Comparison of ENCODE assay signal across 8 mouse cellular contexts in genomic region chr1:74505393-74505720, GRCm38 (mm10). TPM values are rescaled to one million over a fixed set of nuclear protein-coding genes. Genes with fewer than 3 reads are reported as not detected.
DNase-seq lines count a peak whose midpoint lies in the region; ATAC-seq and TF ChIP-seq lines count a peak whose summit lies in the region.

No protein-coding gene starts in this region.

- CTCF ChIA-PET in Patski (lab: Charles Lee): no interaction called here

- peaks cover 31% of the 10 kb centered on the region for H3K4me1 ChIP-seq in heart, embryonic 15.5 days (replicated peaks)

- no peak; the same call in 1 of the 2 replicates for ATAC-seq in heart, embryonic 15.5 days (replicated peaks; ENCODE audit: insufficient number of reproducible peaks, insufficient read depth, low FRiP score, low read depth)
- peak; percentile 38 for ATAC-seq in Patski
- ATAC-seq in hematopoietic stem cell, adult 5-6 weeks (replicated peaks in 1 of 2; ENCODE audit: insufficient read depth in 1 of 2, low FRiP score in 2 of 2, low TSS enrichment in 1 of 2, low read depth in 1 of 2, poor library complexity in 2 of 2, severe bottlenecking in 2 of 2): peak; percentile 14 to 43
- ATAC-seq in megakaryocyte-erythroid progenitor cell, adult 5-6 weeks (replicated peaks; ENCODE audit: low FRiP score, low TSS enrichment, poor library complexity, severe bottlenecking): peak; percentile 11

- in situ Hi-C loops in Patski (cut with MboI; ENCODE audit: low pct_unique_long_range_greater_than_20kb): no loop called here

- peak overlapping the region; percentile 77 for H3K9ac ChIP-seq in heart, embryonic 15.5 days

- H3K4me2 ChIP-seq in heart, embryonic 15.5 days: peak overlapping the region; percentile 72

- no peaks in the 10 kb centered on the region for H3K36me3 ChIP-seq in heart, embryonic 15.5 days

- POLR2A ChIA-PET in Patski (lab: Charles Lee): no interaction called here

- TF ChIP-seq CTCF in Patski (IDR thresholded peaks at IDR 0.05): no peak

- under 1% methylated on average over 22 of the region's 22 CpGs for WGBS in heart, embryonic 15.5 days

- H3K27ac ChIP-seq in heart, embryonic 15.5 days: peak overlapping the region; percentile 79

- DNase-seq in heart, adult 9 months (ENCODE audit: low spot score in 2 of 2): no peak
- DNase-seq in Patski (ENCODE audit: low read depth, low spot score): no peak
- no peak for DNase-seq in right cerebral cortex, postnatal 14 days
- no peak for DNase-seq in MN1 (ENCODE audit: low spot score)
- no peak for DNase-seq in right cerebral cortex, adult 18-20 months

- peak overlapping the region; percentile 95 for H3K4me3 ChIP-seq in heart, embryonic 15.5 days

- no peaks in the 10 kb centered on the region for H3K27me3 ChIP-seq in heart, embryonic 15.5 days
- no peaks in the 10 kb centered on the region for H3K27me3 ChIP-seq in Patski

- no peaks in the 10 kb centered on the region for H3K9me3 ChIP-seq in heart, embryonic 15.5 days (replicated peaks)

RNA-seq across cellular contexts. Expression of gene Cnot9, which starts 0.5 kb away (rescaled TPM):
- polyA plus RNA-seq in heart, embryonic 15.5 days (2015; fragmentation: Nextera tagmentation; extraction: Ambion mirVana): 25.8 and 32.4 TPM in 2 replicates
- 43.5 TPM for polyA plus RNA-seq in Patski (2021)
- total RNA-seq in hematopoietic stem cell, adult 5-6 weeks (2017): 73.4 and 82.5 TPM in 2 replicates
- 65.5 and 83.3 TPM in 2 replicates for total RNA-seq in megakaryocyte-erythroid progenitor cell, adult 5-6 weeks (2014; fragmentation: Nextera tagmentation)
- 122 and 130 TPM in 2 replicates for total RNA-seq in megakaryocyte-erythroid progenitor cell, adult 5-6 weeks (2017)

RNA-seq across cellular contexts. Expression of gene Plcd4, which starts 37.3 kb away (rescaled TPM):
- polyA plus RNA-seq in heart, embryonic 15.5 days (2015; fragmentation: Nextera tagmentation; extraction: Ambion mirVana): 0.30 and 0.86 TPM in 2 replicates
- polyA plus RNA-seq in Patski (2021): 0.83 TPM
- total RNA-seq in hematopoietic stem cell, adult 5-6 weeks (2017): not detected in 2 replicates
- not detected in 2 replicates for total RNA-seq in megakaryocyte-erythroid progenitor cell, adult 5-6 weeks (2014; fragmentation: Nextera tagmentation)
- total RNA-seq in megakaryocyte-erythroid progenitor cell, adult 5-6 weeks (2017): 0.33 TPM in 1 of 2 replicates, not detected in the other

RNA-seq across cellular contexts. Expression of gene Usp37, which starts 38.7 kb away (rescaled TPM):
- polyA plus RNA-seq in heart, embryonic 15.5 days (2015; fragmentation: Nextera tagmentation; extraction: Ambion mirVana): 14.4 and 19.9 TPM in 2 replicates
- polyA plus RNA-seq in Patski (2021): 8.4 TPM
- total RNA-seq in hematopoietic stem cell, adult 5-6 weeks (2017): 62.7 and 63.0 TPM in 2 replicates
- 31.1 and 40.1 TPM in 2 replicates for total RNA-seq in megakaryocyte-erythroid progenitor cell, adult 5-6 weeks (2014; fragmentation: Nextera tagmentation)
- total RNA-seq in megakaryocyte-erythroid progenitor cell, adult 5-6 weeks (2017): 39.9 and 70.7 TPM in 2 replicates
